ENCODE assay signal across 8 mouse cellular contexts in the genomic region with DNA sequence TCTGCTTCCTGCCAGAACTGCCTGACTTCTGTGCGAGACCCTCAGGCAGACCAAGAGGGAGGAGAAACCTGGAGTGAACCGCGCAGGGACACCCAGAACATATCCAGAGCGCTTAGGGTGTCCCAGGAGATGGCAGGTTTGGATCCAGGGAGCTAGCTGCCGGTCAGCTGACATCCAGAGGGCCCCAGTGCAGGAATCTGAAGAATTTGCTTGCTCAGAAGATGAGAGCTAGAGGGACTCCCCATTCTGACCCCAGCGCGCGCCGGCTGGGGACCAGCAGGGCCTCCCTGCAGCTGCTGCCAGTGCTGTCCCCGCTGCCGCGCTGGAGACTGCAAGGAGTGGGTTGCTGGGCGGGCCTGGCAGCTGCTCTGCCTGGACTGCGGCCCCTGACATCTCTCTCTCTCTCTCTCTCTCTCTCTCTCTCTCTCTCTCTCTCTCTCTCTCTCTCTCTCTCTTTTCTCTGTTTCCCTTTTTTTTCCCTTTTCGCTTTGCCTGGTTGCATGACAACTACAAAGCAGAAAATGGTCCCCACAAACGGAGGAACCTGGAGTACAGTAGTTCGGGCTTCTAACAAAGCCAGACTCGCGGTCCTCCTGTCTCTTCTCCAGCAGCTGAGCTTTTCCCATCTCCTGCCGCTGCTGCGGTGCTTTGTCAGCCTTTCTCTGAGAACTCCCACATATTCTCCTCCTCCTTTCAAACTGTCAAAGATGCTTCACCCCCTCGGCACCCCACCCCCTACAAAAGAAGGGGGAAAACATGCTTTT.
A peak's percentile ranks its signal among the peaks of the same experiment; 100 is the strongest.
DNase-seq lines count a peak whose midpoint lies in the region; ATAC-seq lines count a peak whose summit lies in the region.

No protein-coding gene starts in this region.

- H3K36me3 ChIP-seq in embryonic facial prominence, embryonic 12.5 days: no peaks in the 10 kb centered on the region
- no peaks in the 10 kb centered on the region for H3K36me3 ChIP-seq in heart, embryonic 15.5 days
- H3K36me3 ChIP-seq in liver, embryonic 12.5 days: no peaks in the 10 kb centered on the region
- no peaks in the 10 kb centered on the region for H3K36me3 ChIP-seq in neural tube, embryonic 12.5 days

- H3K4me3 ChIP-seq in embryonic facial prominence, embryonic 12.5 days: peak overlapping the region; percentile 32
- H3K4me3 ChIP-seq in heart, embryonic 15.5 days: peak overlapping the region; percentile 47
- peak overlapping the region; percentile 18 for H3K4me3 ChIP-seq in liver, embryonic 12.5 days
- H3K4me3 ChIP-seq in neural tube, embryonic 12.5 days: peak overlapping the region; percentile 27

- DNase-seq in cerebellum, adult 18-20 months: peak; percentile 5 to 8
- no peak for DNase-seq in cerebellum, adult 9-10 months
- DNase-seq in kidney, postnatal 10 days: peak; percentile 86
- DNase-seq in yolk sac, embryonic 10.5 days (ENCODE audit: low spot score): peak; percentile 69

- H3K4me2 ChIP-seq in embryonic facial prominence, embryonic 12.5 days (replicated peaks): peak overlapping the region; percentile 68
- peak overlapping the region; percentile 70 for H3K4me2 ChIP-seq in heart, embryonic 15.5 days
- peak overlapping the region; percentile 55 for H3K4me2 ChIP-seq in liver, embryonic 12.5 days
- peak overlapping the region; percentile 73 for H3K4me2 ChIP-seq in neural tube, embryonic 12.5 days (replicated peaks)

- peak; percentile 92 for ATAC-seq in embryonic facial prominence, embryonic 12.5 days (ENCODE audit: insufficient number of reproducible peaks, insufficient read depth, low FRiP score, low TSS enrichment)
- ATAC-seq in heart, embryonic 15.5 days (replicated peaks; ENCODE audit: insufficient number of reproducible peaks, insufficient read depth, low FRiP score, low read depth): peak; percentile 92
- ATAC-seq in liver, embryonic 12.5 days: peak; percentile 68
- peak; percentile 97 for ATAC-seq in neural tube, embryonic 12.5 days (ENCODE audit: low FRiP score, low read depth)

- H3K4me1 ChIP-seq in embryonic facial prominence, embryonic 12.5 days: peaks cover 10% of the 10 kb centered on the region; the same call in 1 of the 2 replicates
- H3K4me1 ChIP-seq in heart, embryonic 15.5 days (replicated peaks): peaks cover 10% of the 10 kb centered on the region
- 0 out of 2 replicates have a peak, but pooled peaks cover 3% of the 10 kb centered on the region for H3K4me1 ChIP-seq in liver, embryonic 12.5 days
- peaks cover 8% of the 10 kb centered on the region for H3K4me1 ChIP-seq in neural tube, embryonic 12.5 days

- peak overlapping the region; percentile 41 for H3K9ac ChIP-seq in embryonic facial prominence, embryonic 12.5 days
- peak overlapping the region; percentile 30 for H3K9ac ChIP-seq in heart, embryonic 15.5 days
- 0 out of 2 replicates have a peak overlapping the region, but pooled peaks have one; percentile 22 for H3K9ac ChIP-seq in liver, embryonic 12.5 days
- peak overlapping the region; percentile 40 for H3K9ac ChIP-seq in neural tube, embryonic 12.5 days

- 0 out of 2 replicates have a peak, but pooled peaks cover 3% of the 10 kb centered on the region for H3K27me3 ChIP-seq in embryonic facial prominence, embryonic 12.5 days
- no peaks in the 10 kb centered on the region for H3K27me3 ChIP-seq in heart, embryonic 15.5 days
- H3K27me3 ChIP-seq in liver, embryonic 12.5 days (replicated peaks): no peaks in the 10 kb centered on the region
- H3K27me3 ChIP-seq in neural tube, embryonic 12.5 days (replicated peaks): no peaks in the 10 kb centered on the region

- under 1% methylated on average over 22 of the region's 22 CpGs for WGBS in embryonic facial prominence, embryonic 12.5 days
- WGBS in heart, embryonic 15.5 days: 1% methylated on average over 22 of the region's 22 CpGs
- 2% methylated on average over 21 of the region's 22 CpGs for WGBS in liver, embryonic 12.5 days (ENCODE audit: insufficient replicate concordance)
- under 1% methylated on average over 20 of the region's 22 CpGs for WGBS in neural tube, embryonic 12.5 days

- H3K9me3 ChIP-seq in embryonic facial prominence, embryonic 12.5 days: no peaks in the 10 kb centered on the region
- H3K9me3 ChIP-seq in heart, embryonic 15.5 days (replicated peaks): no peaks in the 10 kb centered on the region
- H3K9me3 ChIP-seq in liver, embryonic 12.5 days (replicated peaks): no peaks in the 10 kb centered on the region
- H3K9me3 ChIP-seq in neural tube, embryonic 12.5 days: no peaks in the 10 kb centered on the region

- H3K27ac ChIP-seq in embryonic facial prominence, embryonic 12.5 days: peak overlapping the region; percentile 12; the same call in 1 of the 2 replicates
- H3K27ac ChIP-seq in heart, embryonic 15.5 days: peak overlapping the region; percentile 59
- H3K27ac ChIP-seq in liver, embryonic 12.5 days: no peak overlapping the region
- no peak overlapping the region for H3K27ac ChIP-seq in neural tube, embryonic 12.5 days

Comparison
In these comparisons a context has a peak if more than half of its experiments do, and no peak if none do; other contexts are left out.
1. H3K27ac ChIP-seq: peak in embryonic facial prominence, embryonic 12.5 days (single experiment) and heart, embryonic 15.5 days (single experiment); none in liver, embryonic 12.5 days (single experiment) and neural tube, embryonic 12.5 days (single experiment).
2. Peak in every context shown above with its lines, with median percentiles within 50 percentile points of each other: ATAC-seq, H3K4me2 ChIP-seq, H3K4me3 ChIP-seq and H3K9ac ChIP-seq.